Mouse (Mus musculus): Measurements from ENCODE around the gene Map3k21. TPM values are rescaled to one million over a fixed set of nuclear protein-coding genes. Genes with fewer than 3 reads are reported as not detected.

Map3k21 gene
- polyA plus RNA-seq, 1 experiment from 2014 or later, result 11.9 TPM

DNA sequence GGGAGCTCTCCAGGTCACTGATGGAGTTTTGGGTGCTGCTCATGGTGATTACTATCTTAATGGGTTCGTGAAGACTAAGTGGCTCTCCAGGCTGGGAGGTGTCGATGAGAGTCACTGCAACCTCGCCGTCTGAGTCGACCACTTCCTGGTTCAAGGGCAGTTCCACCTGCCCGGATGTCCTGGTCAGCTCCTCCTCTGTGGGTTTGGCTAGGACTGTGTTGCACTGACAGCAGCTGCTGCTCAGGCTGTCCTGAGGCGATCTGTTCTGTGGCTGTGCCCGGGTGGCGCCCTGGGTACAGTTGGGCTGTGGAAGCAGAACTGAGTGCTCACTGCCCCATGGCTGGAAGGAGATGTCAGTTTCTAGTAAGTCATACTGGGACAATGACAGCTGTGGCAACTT lies 22.7 kb upstream of the Map3k21 start:
- POLR2A ChIA-PET, result no interaction called here

DNA sequence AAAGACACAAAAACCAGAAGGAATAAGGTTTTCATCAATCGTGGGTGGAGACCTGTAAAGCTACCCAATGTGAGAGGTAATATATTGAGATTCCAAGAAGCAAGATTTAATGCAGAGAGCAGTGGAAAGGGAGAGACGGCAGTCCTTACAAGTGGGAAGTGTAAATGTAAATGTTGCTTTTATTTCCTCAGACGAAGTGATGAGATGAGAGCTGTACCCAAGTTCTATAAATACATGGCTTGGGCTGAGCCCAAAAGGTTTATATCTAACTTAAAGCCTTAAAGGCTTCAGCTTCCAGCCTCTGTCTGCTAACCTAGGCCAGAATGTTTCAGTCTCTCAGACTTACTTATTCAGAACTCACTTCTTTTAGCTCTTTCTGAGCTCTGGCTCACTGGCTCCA lies 20.3 kb upstream of the Map3k21 start:
- H3K27me3 ChIP-seq, result no peaks in the 10 kb centered on the region
- in situ Hi-C loops (cut with MboI; ENCODE audit: low pct_unique_long_range_greater_than_20kb), result no loop called here
- ATAC-seq (no peak), DNase-seq (ENCODE audit: low read depth, low spot score) (no peak)
- TF ChIP-seq CTCF (IDR thresholded peaks at IDR 0.05), result no peak
- POLR2A ChIA-PET, result no interaction called here
- CTCF ChIA-PET, result interaction anchor here (1.1 to 1.9 kb wide), 3 partner anchors 9 to 14 kb away, joined by 4 to 7 read pairs (median 6); partner anchors contain the start of gene Pcnx2

More for the DNA sequence above, 22.7 kb upstream of the Map3k21 start:
- TF ChIP-seq CTCF (IDR thresholded peaks at IDR 0.05), result no peak
- CTCF ChIA-PET, result no interaction called here
- peaks cover 4% of the 10 kb centered on the region for H3K27me3 ChIP-seq
- ATAC-seq, result no peak
- DNase-seq (ENCODE audit: low read depth, low spot score), result no peak
- in situ Hi-C loops (cut with MboI; ENCODE audit: low pct_unique_long_range_greater_than_20kb), result no loop called here

DNA sequence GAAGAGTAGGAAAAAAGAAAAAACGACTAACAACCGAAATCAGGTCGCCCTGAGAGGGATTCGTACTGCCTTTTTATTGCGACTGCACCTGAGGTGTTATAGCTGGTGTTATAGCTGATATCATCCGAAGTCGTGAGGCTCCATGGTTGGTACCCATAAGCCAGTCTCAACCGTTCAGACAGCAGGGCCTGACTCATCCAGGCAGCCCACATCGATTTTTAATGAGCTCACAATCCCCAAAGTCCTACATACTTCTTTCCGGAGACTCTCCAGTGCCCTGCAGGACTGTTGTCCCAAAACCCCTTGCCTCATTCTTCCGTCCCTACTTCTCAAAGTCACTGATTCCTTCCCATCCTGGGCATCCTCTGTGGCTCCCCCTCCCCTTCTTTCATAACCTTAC lies 12.9 kb upstream of the Map3k21 start:
- ChIA-PET CTCF (interaction anchor here (1.0 to 4.4 kb wide), 4 partner anchors 15 to 52 kb away, joined by 3 to 27 read pairs (median 7); no protein-coding TSS in a partner anchor), POLR2A (interaction anchor here (0.7 kb wide), 1 partner anchor 401 kb away, joined by 4 read pairs; no protein-coding TSS in a partner anchor)

DNA sequence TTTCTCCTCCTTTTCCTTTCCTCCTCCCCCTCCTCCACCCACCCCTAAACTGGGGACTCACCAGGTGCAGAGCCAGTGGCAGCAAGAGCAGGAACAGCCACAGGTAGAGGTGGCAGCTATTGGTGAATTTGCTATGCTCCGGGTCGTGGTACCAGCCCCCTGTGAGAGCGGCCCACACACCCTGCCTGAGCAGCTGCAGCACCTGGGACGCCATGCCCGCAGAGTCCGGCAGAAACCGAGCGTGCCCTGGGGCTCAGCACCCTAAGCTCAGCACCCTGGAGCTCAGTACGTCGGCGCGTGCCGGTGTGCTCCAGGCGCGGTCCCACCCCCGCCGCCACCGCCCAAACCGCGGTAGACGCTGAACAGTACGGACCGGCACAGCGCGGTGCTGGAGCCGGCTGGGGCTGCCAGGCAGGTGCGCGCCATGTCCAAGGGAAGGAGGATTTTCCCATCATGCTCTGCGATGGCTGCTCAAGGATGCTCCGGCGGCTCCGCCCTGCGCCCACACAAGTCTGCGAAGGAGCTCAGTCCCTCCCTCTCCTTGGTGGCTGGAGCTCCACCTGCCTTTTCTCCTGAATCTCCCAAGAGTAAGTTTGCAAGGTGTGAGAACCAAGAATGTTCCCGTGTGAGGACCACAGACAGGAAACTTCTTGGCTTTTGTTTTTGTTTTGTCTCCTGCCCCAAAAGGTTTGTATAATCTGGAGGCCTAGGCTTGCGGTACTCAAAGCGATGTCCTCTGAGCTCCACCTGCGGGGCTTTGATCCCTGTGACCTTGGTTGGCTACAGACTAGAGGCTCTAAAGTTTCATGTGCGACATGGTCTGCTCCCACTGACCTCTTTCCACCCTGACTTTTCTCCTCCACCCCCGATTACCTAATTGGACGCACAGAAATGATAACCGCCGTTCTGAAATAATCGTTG lies 12.1 kb upstream of the Map3k21 start, which contains the start of gene Pcnx2:
Pcnx2 (minus strand) TSS at position 450 of the 921 bp plus-strand sequence.
- H3K27me3 ChIP-seq, result no peaks in the 10 kb centered on the region
- no peak for TF ChIP-seq CTCF (IDR thresholded peaks at IDR 0.05)
- ChIA-PET CTCF (interaction anchor here (0.6 to 4.4 kb wide), 9 partner anchors 9 to 56 kb away, joined by 3 to 27 read pairs (median 5); no protein-coding TSS in a partner anchor), POLR2A (interaction anchor here (0.6 to 1.3 kb wide), 3 partner anchors 10 to 402 kb away, joined by 3 to 4 read pairs (median 4); no protein-coding TSS in a partner anchor)
- no peak for DNase-seq (ENCODE audit: low read depth, low spot score)
- in situ Hi-C loops (cut with MboI; ENCODE audit: low pct_unique_long_range_greater_than_20kb), result no loop called here
- no peak for ATAC-seq

More for the DNA sequence above, 12.9 kb upstream of the Map3k21 start:
- in situ Hi-C loops (cut with MboI; ENCODE audit: low pct_unique_long_range_greater_than_20kb), result no loop called here
- ATAC-seq (no peak), DNase-seq (ENCODE audit: low read depth, low spot score) (no peak)
- no peak for TF ChIP-seq CTCF (IDR thresholded peaks at IDR 0.05)
- H3K27me3 ChIP-seq, result no peaks in the 10 kb centered on the region

DNA sequence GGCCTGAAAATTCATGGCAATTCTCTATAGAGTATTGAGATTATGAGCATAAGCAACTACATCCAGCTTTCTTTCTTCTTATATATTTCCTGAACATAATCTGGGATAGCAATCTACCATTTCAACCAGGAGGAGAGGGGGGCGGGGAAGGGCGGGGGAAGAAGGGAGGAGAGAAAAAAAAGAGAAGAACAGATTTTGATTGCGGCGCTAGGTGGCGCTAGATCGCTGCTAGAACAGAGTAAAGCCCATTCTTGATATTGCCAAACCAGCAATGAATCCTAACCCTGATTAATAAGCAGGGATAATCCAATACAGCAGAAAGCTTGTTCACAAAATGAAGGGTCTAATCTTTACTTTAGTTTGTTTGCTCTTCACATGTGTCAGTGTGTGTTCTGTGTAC lies 11.4 kb upstream of the Map3k21 start:
- POLR2A ChIA-PET, result interaction anchor here (0.6 to 1.3 kb wide), 2 partner anchors 9 to 25 kb away, joined by 3 to 4 read pairs; no protein-coding TSS in a partner anchor
- TF ChIP-seq CTCF (IDR thresholded peaks at IDR 0.05), result peak; percentile 89
- ATAC-seq (no peak), DNase-seq (ENCODE audit: low read depth, low spot score) (no peak)
- CTCF ChIA-PET, result interaction anchor here (0.6 to 4.4 kb wide), 7 partner anchors 10 to 55 kb away, joined by 3 to 27 read pairs (median 5); no protein-coding TSS in a partner anchor
- H3K27me3 ChIP-seq, result no peaks in the 10 kb centered on the region
- in situ Hi-C loops (cut with MboI; ENCODE audit: low pct_unique_long_range_greater_than_20kb), result no loop called here

DNA sequence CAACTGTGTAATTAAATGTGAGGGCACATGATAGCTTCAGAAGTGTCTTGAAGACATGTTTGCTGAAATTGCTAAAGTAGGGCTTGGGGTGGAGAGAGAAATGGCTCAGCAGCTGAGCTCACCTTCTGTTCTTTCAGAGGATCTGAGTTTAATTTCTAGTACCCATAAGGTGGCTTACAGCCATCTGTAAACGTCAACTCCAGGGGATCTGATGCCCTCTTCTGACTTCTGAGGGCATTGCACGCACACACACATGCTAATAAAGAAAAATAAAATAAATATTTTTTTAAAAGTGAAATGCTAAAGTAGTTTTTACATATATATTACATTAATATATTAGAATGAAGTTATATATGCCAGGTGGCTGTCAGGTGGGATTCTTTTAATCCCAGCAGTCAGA lies 9.1 kb upstream of the Map3k21 start:
- no peak for DNase-seq (ENCODE audit: low read depth, low spot score)
- POLR2A ChIA-PET, result no interaction called here
- no peaks in the 10 kb centered on the region for H3K27me3 ChIP-seq

DNA sequence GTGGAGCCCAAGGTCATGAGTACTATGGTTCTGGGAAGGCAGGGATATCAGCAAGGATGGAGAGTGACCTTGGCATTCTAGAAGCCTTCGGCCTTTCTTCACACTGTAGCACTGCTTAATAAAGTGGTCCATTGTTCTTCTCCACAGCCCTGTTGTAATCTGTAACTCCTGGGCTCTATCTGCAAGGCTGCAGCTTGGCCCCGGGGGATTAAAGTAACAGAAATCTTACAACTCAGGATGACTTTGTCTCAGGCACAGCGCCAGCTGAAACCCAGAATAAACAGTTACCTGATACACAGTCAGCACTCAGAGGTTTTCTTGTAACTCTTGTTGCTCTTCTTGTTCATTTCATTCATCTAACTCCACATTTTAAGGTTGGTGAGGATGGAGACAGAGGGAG lies 7.7 kb upstream of the Map3k21 start:
- DNase-seq (ENCODE audit: low read depth, low spot score) (no peak), ATAC-seq (no peak)
- TF ChIP-seq CTCF (IDR thresholded peaks at IDR 0.05), result no peak
- in situ Hi-C loops (cut with MboI; ENCODE audit: low pct_unique_long_range_greater_than_20kb), result no loop called here
- ChIA-PET CTCF (interaction anchor here (1.1 to 1.2 kb wide), 3 partner anchors 9 to 48 kb away, joined by 3 read pairs; no protein-coding TSS in a partner anchor), POLR2A (interaction anchor here (0.5 kb wide), 1 partner anchor 159 kb away, joined by 3 read pairs; no protein-coding TSS in a partner anchor)
- H3K27me3 ChIP-seq, result no peaks in the 10 kb centered on the region

More for the DNA sequence above, 9.1 kb upstream of the Map3k21 start:
- no peak for ATAC-seq
- TF ChIP-seq CTCF (IDR thresholded peaks at IDR 0.05), result peak; percentile 58
- in situ Hi-C loops (cut with MboI; ENCODE audit: low pct_unique_long_range_greater_than_20kb), result no loop called here
- CTCF ChIA-PET, result interaction anchor here (0.7 to 4.4 kb wide), 7 partner anchors 8 to 48 kb away, joined by 3 to 27 read pairs (median 4); no protein-coding TSS in a partner anchor

DNA sequence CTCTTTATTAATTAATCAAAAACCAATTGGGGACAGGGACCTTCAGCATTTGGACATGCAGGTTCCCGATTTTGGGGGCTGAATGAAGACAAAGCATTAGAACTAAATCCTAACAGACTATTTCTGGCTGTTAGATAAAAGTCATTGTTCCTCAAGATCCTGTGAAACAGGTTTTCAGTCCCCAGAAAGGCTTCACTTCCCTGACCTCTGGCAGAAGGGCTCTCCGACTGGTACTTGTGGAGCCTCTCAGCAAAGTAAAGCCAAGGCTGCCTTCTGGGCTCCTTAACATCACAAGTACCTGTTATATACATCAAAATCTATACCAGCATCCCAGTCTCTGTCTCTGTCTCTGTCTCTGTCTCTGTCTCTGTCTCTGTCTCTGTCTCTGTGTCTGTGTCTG lies 4.9 kb upstream of the Map3k21 start:
- POLR2A ChIA-PET, result no interaction called here

DNA sequence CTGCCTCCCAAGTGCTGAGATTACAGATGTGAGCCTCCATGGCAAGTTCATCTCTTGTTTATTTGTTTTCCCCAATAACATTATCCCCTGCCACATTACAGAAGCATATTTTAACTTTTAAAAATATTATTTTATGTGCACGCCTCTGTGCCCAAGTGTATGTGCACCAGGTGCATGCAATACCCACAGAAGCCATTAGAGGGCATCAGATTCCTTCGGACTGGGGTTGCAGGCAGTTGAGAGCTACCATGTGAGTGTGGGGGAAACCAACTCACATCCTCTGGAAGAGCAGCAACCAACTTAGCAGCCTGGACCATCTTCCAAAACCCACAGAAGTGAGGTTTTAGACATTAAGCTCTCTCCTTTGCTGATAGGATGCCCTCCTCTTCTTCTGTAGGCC lies 2.9 kb upstream of the Map3k21 start:
- ATAC-seq (no peak), DNase-seq (ENCODE audit: low read depth, low spot score) (no peak)
- in situ Hi-C loops (cut with MboI; ENCODE audit: low pct_unique_long_range_greater_than_20kb), result no loop called here
- H3K27me3 ChIP-seq, result no peaks in the 10 kb centered on the region
- ChIA-PET CTCF (no interaction called here), POLR2A (interaction anchor here (0.7 kb wide), 1 partner anchor 9 kb away, joined by 3 read pairs; the partner anchor contains the start of gene Pcnx2)
- no peak for TF ChIP-seq CTCF (IDR thresholded peaks at IDR 0.05)

More for the DNA sequence above, 4.9 kb upstream of the Map3k21 start:
- in situ Hi-C loops (cut with MboI; ENCODE audit: low pct_unique_long_range_greater_than_20kb), result no loop called here
- no peaks in the 10 kb centered on the region for H3K27me3 ChIP-seq
- ATAC-seq, result no peak
- CTCF ChIA-PET, result no interaction called here
- no peak for DNase-seq (ENCODE audit: low read depth, low spot score)
- TF ChIP-seq CTCF (IDR thresholded peaks at IDR 0.05), result no peak

DNA sequence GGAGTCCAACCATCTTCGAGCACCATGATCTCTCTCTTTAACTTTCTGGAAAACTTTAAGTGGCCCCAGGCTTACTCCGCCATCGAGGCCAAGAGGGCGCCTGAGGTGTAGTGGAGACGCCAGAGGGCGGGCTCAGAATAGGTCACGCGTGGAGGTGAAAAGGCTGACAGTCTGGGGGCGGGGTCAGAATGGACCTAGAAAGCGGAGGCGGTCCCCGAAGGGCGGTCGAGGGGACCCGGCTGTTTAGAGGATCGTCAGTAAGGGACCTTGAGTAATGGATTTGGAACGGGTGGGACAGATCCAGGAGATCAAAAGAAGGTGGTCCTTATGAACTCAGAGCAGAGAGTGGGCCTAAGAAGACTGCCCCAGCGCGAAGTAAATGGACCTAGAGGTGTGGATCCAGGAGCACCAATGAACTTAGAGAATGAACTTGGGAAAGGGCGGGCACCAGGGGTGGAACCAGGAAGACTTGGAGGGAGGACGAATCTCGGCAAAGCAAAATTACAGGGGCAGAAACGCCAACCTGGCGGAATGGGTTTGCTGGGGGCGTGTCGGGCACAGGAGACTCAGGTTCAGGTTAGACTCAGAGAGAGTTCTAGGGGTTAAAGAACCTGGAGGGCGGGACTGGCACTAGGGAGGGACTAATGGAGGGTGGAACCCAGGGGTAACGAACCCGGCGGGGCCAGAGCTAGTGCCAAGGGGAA lies 437 bp upstream of the Map3k21 start:
- CTCF ChIA-PET, result interaction anchor here (0.9 to 1.0 kb wide), 2 partner anchors 9 to 10 kb away, joined by 3 to 4 read pairs; no protein-coding TSS in a partner anchor
- no peaks in the 10 kb centered on the region for H3K27me3 ChIP-seq
- POLR2A ChIA-PET, result no interaction called here
- no peak for TF ChIP-seq CTCF (IDR thresholded peaks at IDR 0.05)
- ATAC-seq (peak; percentile 31), DNase-seq (ENCODE audit: low read depth, low spot score) (no peak)
- in situ Hi-C loops (cut with MboI; ENCODE audit: low pct_unique_long_range_greater_than_20kb), result no loop called here
